Mouse (Mus musculus) limb, embryonic 14.5 days (tissue): Measurements from ENCODE around the gene Miox. TPM values are rescaled to one million over a fixed set of nuclear protein-coding genes. Genes with fewer than 3 reads are reported as not detected.

ENCODE experiments used
- ATAC-seq: fragments of 200-750 bp; cut with Nextera tagmentation; 2 replicates; pipeline ENCODE4 v1.8.0; 2017; ENCODE audit warnings: low read depth, moderate number of reproducible peaks, moderate TSS enrichment; ENCODE audit not compliant: low FRiP score
- DNase-seq: peaks from one replicate; pipeline ENCODE4 v3.0.0-alpha.2; 2015; ENCODE audit warnings: low spot score
- H3K27ac ChIP-seq: fragments of 300-500 bp; sonication (generic); replicated peaks from 2 replicates; pipeline ENCODE4 v1.5.1; 2014; ENCODE audit warnings: low read depth, mild to moderate bottlenecking, low read length, moderate library complexity, mixed read lengths
- H3K27me3 ChIP-seq: fragments of 300-500 bp; sonication (generic); 2 replicates; pipeline ENCODE4 v1.6.1; 2014; ENCODE audit warnings: low read length, mixed read lengths; ENCODE audit not compliant: control insufficient read depth, insufficient read depth
- H3K36me3 ChIP-seq: fragments of 300-500 bp; sonication (generic); 2 replicates; pipeline ENCODE4 v1.6.1; 2014; ENCODE audit warnings: mild to moderate bottlenecking, low read length, moderate library complexity, mixed read lengths; ENCODE audit not compliant: control insufficient read depth, insufficient read depth
- H3K4me1 ChIP-seq: fragments of 300-500 bp; sonication (generic); 2 replicates; pipeline ENCODE4 v1.6.1; 2014; ENCODE audit warnings: antibody characterized with exemption, low read length, mixed read lengths; ENCODE audit not compliant: control insufficient read depth, insufficient read depth
- H3K4me2 ChIP-seq: fragments of 300-500 bp; sonication (generic); replicated peaks from 2 replicates; pipeline ENCODE4 v1.6.1; 2014; ENCODE audit warnings: low read depth, mild to moderate bottlenecking, low read length, moderate library complexity; ENCODE audit not compliant: severe bottlenecking
- H3K4me3 ChIP-seq: fragments of 300-500 bp; sonication (generic); replicated peaks from 2 replicates; pipeline ENCODE4 v1.5.1; 2014; ENCODE audit warnings: low read length
- H3K9ac ChIP-seq: fragments of 300-500 bp; sonication (generic); 2 replicates; pipeline ENCODE4 v1.6.1; 2014; ENCODE audit warnings: mild to moderate bottlenecking, low read depth, low read length, moderate library complexity; ENCODE audit not compliant: severe bottlenecking
- H3K9me3 ChIP-seq: fragments of 300-500 bp; sonication (generic); 2 replicates; pipeline ENCODE4 v1.6.1; 2016; ENCODE audit warnings: low read length; ENCODE audit not compliant: control insufficient read depth
- POLR2A ChIP-seq: fragments of 200-500 bp; IDR thresholded peaks from 2 replicates; pipeline ENCODE4 v1.8.0; 2012; ENCODE audit warnings: inconsistent platforms, mild to moderate bottlenecking, moderate library complexity, borderline replicate concordance; ENCODE audit not compliant: insufficient read depth, insufficient read length; ENCODE audit errors: extremely low read depth
- WGBS: fragments of 180-500 bp; shearing (Covaris S2); extraction: QIAGEN DNeasy Blood & Tissue Kit; methylation state at CpG from one replicate; pipeline ENCODE4 v1.1.7; 2014; 5-methylcytosine and 5-hydroxymethylcytosine counted together
- polyA plus RNA-seq, 2 experiments: library from polyadenylated mRNA; depleted of rRNA in 1 of 2; stranded (reverse) in 1 of 2; unstranded in 1 of 2; fragments of >200 nt; fragmentation: Nextera tagmentation in 1 of 2; extraction: Ambion mirVana in 1 of 2; gene quantifications; 2 replicates each; pipeline versions ENCODE4 v1.2.1 to v1.2.3; 2012 to 2014

Miox gene
- polyA plus RNA-seq, 2 experiments = not detected

DNA sequence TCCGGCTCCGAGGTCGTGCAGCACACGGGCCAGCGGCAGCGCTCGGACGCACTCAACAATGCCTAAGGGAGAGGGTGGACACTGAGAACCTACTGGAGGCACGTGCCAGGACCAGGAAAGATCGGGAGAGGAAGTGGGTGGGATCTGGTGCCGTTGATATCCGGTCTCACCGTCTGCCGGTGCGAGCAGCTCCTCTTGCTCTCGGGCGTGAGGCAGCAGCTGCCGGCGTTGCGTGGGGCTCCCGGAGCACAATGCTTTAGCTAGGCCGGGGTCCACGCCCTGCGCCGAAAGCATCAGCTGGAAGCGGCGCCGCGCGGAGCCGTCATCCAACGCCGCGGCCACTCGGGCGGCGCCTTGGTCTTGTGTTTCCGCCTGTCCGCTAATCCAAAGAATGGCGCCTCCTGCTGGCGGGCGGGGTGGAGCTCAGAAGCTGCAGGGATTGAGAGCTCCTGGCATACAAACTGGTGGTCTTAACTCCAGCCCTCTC, 39.6 kb downstream of the Miox start, which contains the start of gene Sco2:
Gene Sco2, minus strand, starts transcription at position 85 of the 487 bp plus-strand sequence.
- TF ChIP-seq POLR2A = 0 out of 2 replicates have a peak, but pooled peaks have one; percentile 21
- peak within 1 kb of the TSS; percentile 86 for H3K27ac ChIP-seq
- H3K9me3 ChIP-seq = no peaks in the 10 kb centered on the region
- peaks cover 39% of the 10 kb centered on the region for H3K36me3 ChIP-seq
- WGBS = under 1% methylated on average over 38 of the region's 42 CpGs
- peak within 1 kb of the TSS; percentile 91 for H3K4me2 ChIP-seq
- DNase-seq = peak; percentile 79
- H3K27me3 ChIP-seq = peaks cover 31% of the 10 kb centered on the region
- H3K9ac ChIP-seq = peak within 1 kb of the TSS; percentile 74
- H3K4me1 ChIP-seq = peaks cover 16% of the 10 kb centered on the region
- peak; percentile 82 for ATAC-seq
- peak within 1 kb of the TSS; percentile 71 for H3K4me3 ChIP-seq

DNA sequence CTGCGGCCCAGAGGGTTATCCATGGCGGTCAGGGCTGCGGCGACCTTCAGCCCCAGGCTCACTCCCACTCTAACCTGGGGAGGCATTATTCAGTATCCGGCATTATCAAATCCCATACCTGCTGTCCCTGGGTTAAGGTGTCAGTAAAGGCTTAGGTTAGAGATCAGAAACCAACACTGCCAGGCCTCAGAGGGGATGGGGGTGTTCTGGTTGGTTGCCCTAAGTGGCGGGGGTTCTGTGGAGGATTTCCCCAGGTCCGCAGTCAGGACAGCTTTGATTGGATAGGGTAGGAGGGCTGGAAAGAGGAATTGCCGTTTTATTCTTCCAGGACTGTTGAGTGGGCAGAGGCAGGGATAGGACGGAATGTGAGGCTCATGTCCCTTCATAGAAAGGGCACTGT, 40.1 kb downstream of the Miox start:
- no peak for ATAC-seq
- 52% methylated on average over 9 of the region's 9 CpGs for WGBS
- H3K9me3 ChIP-seq = no peaks in the 10 kb centered on the region
- H3K27me3 ChIP-seq = peaks cover 36% of the 10 kb centered on the region
- peak overlapping the region; percentile 74 for H3K9ac ChIP-seq
- H3K36me3 ChIP-seq = peaks cover 34% of the 10 kb centered on the region
- H3K4me1 ChIP-seq = peaks cover 22% of the 10 kb centered on the region
- no peak overlapping the region; the same call in 1 of the 2 replicates for H3K27ac ChIP-seq
- DNase-seq = no peak
- H3K4me2 ChIP-seq = peak overlapping the region; percentile 91
- no peak for TF ChIP-seq POLR2A
- peak overlapping the region; percentile 71 for H3K4me3 ChIP-seq

DNA sequence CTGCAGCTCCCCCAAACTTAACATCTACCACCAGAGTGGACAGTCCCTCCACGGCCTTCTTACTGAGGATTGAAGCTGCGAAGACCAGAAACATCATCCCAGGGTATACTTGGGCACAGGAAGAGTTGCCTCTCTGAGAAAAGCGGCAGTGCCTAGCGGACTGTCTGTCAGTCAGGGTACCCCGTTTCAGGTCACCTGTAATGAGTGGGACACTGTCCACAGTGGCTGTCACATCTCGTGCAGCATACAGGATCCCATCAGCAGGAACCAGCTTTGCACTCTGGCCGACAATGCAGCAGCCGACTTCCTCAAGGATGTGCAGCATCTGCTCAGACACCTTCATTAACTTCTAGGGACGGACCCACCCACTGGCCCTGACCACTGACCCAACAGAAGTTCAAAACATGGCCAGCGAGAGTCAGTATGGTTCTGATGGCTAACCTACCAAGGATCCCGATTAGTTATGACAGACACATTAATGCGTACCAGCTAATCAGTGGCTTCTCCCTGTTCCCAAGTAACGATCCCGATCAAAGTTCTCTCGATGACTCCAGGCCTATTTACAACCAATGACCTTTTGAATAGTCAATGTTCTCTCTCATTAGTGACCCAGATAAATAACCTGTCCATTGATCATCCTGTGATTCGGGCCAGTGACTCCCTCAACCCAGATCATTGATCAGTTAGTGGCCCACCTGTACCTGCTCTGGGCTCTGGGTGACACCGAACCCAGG, 40.8 kb downstream of the Miox start:
- H3K36me3 ChIP-seq = peaks cover 28% of the 10 kb centered on the region
- H3K4me3 ChIP-seq = no peak overlapping the region
- H3K9ac ChIP-seq = no peak overlapping the region
- no peak overlapping the region for H3K4me2 ChIP-seq
- 92% methylated on average over 17 of the region's 17 CpGs for WGBS
- no peaks in the 10 kb centered on the region for H3K9me3 ChIP-seq
- DNase-seq = no peak
- no peak for TF ChIP-seq POLR2A
- H3K4me1 ChIP-seq = peaks cover 23% of the 10 kb centered on the region
- H3K27ac ChIP-seq = no peak overlapping the region
- no peak for ATAC-seq
- H3K27me3 ChIP-seq = peaks cover 42% of the 10 kb centered on the region

DNA sequence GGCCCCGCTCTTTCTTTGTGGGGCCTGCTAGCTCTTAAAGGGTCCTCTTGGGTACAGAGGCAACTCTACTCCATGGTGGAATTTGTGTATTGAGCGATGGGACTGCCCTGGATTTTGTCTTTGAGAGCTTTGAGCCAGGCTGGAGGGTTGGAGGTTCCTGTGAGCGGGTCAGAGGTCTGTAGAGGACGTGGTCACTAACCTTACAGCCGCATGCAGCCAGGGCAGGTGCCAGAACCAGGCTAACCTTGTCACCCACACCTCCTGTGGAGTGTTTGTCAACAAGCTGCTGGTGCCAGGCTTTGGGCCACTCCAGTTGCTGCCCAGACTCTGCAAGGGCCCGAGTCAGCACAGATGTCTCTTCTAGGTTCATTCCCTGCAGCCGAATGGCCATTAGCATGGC, 41.8 kb downstream of the Miox start:
- no peak for TF ChIP-seq POLR2A
- Histone ChIP-seq H3K9ac (no peak overlapping the region), H3K9me3 (no peaks in the 10 kb centered on the region), H3K27me3 (peaks cover 51% of the 10 kb centered on the region), H3K4me1 (peaks cover 23% of the 10 kb centered on the region), H3K4me2 (no peak overlapping the region), H3K27ac (no peak overlapping the region), H3K4me3 (no peak overlapping the region), H3K36me3 (peaks cover 17% of the 10 kb centered on the region)
- 86% methylated on average over 7 of the region's 7 CpGs for WGBS
- no peak for ATAC-seq
- DNase-seq = no peak

DNA sequence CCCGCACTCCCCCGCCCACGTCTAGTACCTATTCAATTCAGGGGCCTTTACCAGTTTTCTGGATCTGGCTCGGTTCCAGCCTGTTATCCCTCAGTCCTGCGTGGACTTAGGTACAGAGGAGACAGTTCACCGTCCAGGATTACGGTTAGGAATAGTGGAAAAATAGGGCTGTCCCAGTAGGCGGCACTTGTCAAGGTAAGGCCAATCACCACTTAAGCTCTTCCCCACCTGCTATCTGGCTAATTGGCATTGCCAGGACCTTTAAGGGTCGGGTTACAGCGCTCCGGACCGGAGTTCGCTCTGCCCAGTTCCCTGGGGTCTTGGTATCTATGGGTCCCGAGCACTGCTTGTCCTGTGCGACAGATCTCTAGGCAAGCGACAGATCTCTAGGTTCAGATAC, 42.8 kb downstream of the Miox start, which contains the start of gene Tymp:
Gene Tymp, minus strand, starts transcription at position 83 of the 400 bp plus-strand sequence.
- Histone ChIP-seq H3K4me3 (no peak within 1 kb of the TSS), H3K9ac (no peak within 1 kb of the TSS), H3K36me3 (peaks cover 8% of the 10 kb centered on the region), H3K27ac (no peak within 1 kb of the TSS), H3K9me3 (no peaks in the 10 kb centered on the region), H3K27me3 (peaks cover 51% of the 10 kb centered on the region), H3K4me1 (peaks cover 23% of the 10 kb centered on the region), H3K4me2 (no peak within 1 kb of the TSS; the same call in 1 of the 2 replicates)
- TF ChIP-seq POLR2A = no peak
- DNase-seq (no peak), ATAC-seq (no peak)
- 15% methylated on average over 16 of the region's 16 CpGs for WGBS
